Mouse (Mus musculus) thymus, adult 2 months (tissue): Measurements from ENCODE around the gene Shroom1.

Source experiments
- CTCF ChIP-seq: fragments of 200-500 bp; IDR thresholded peaks from 2 replicates; pipeline ENCODE4 v1.5.1; 2012; ENCODE audit warnings: mild to moderate bottlenecking, control low read depth, low read length, moderate library complexity, borderline replicate concordance; ENCODE audit not compliant: control insufficient read depth, poor library complexity, insufficient read depth; ENCODE audit errors: extremely low read depth
- POLR2A ChIP-seq: fragments of 200-500 bp; IDR thresholded peaks from 2 replicates; pipeline ENCODE4 v1.6.1; 2012; ENCODE audit warnings: mild to moderate bottlenecking, low read length, control low read depth, moderate library complexity; ENCODE audit not compliant: control insufficient read depth, poor library complexity, insufficient read depth; ENCODE audit errors: extremely low read depth

DNA sequence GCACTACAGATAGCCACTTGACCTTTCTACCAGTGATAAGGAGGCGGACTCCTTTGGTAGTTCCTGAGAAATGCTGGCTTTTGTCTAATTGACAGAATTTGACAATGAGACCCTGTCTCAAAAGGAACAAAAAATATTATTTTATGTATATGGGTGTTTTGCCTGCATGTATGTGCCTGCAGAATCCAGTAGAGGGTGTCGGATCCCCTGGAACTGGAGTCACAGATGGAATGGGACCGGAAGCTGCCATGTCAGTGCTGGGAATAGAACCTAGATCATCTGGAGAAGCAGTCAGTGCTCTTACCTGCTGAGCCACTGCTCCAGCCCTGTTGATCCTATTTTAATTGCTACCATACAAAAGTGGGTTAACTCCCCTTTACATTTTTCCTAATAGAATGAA lies 15.7 kb downstream of the Shroom1 start:
- no peak for TF ChIP-seq POLR2A
- TF ChIP-seq CTCF: no peak
